Mouse (Mus musculus) spleen, postnatal 0 days (tissue): Measurements from ENCODE around the gene Chodl. TPM values are rescaled to one million over a fixed set of nuclear protein-coding genes. Genes with fewer than 3 reads are reported as not detected.

Source experiments
- polyA plus RNA-seq: library from polyadenylated mRNA; unstranded; fragments of >200 nt; fragmentation: Nextera tagmentation; extraction: Ambion mirVana; gene quantifications from 2 replicates; pipeline ENCODE4 v1.2.1, GENCODE M21; 2015

The Chodl gene
- 0.72 and 1.1 TPM in 2 replicates for polyA plus RNA-seq

GRCm38 (mm10) chr16:78930382-78931286 lies at the start of gene Chodl:
Gene Chodl (plus strand): TSS chr16:78930948.

Other genes starting within 250 kb of the Chodl start
- not detected in 2 replicates for gene Tmprss15, start 160.1 kb downstream of the Chodl start, polyA plus RNA-seq